Mouse (Mus musculus): ENCODE data around the gene Emc6.

GRCm38 (mm10) chr11:73176608-73177508 lies at the start of gene Emc6, which contains the start of gene Tax1bp3:
- TF ChIP-seq CTCF (IDR thresholded peaks at IDR 0.05; ENCODE audit: low read depth) (no peak), EP300 (optimal IDR thresholded peaks at IDR 0.05) (no peak)
